In genomic region chr16:89972854-89973487, GRCm38 (mm10) we compare ENCODE assay signal across 12 mouse cellular contexts.
DNase-seq lines count a peak whose midpoint lies in the region; ATAC-seq and TF ChIP-seq lines count a peak whose summit lies in the region.
"Had no signal": no experiment of that assay in that cellular context is flagged by ENCODE, and none has a peak within 500 bp of the region (broad histone marks: within the 10 kb centered on the region; RNA-seq: fewer than 3 reads in every experiment).

No protein-coding gene starts in this region.

- TF ChIP-seq CTCF in thymus, adult 2 months (IDR thresholded peaks at IDR 0.05; ENCODE audit: borderline replicate concordance, control insufficient read depth, extremely low read depth, insufficient read depth, low read length, poor library complexity): no peak
- TF ChIP-seq CTCF in cerebellum, adult 2 months (IDR thresholded peaks at IDR 0.05; ENCODE audit: borderline replicate concordance, insufficient read depth, low read depth, low read length): no peak

- H3K4me1 ChIP-seq in thymus, adult 2 months (replicated peaks; ENCODE audit: control insufficient read depth, insufficient read depth, low read length): peaks cover 24% of the 10 kb centered on the region
- no peaks in the 10 kb centered on the region for H3K4me1 ChIP-seq in stomach, embryonic 15.5 days
- peaks cover 10% of the 10 kb centered on the region for H3K4me1 ChIP-seq in cerebellum, adult 2 months (ENCODE audit: control insufficient read depth, insufficient read depth, low read length)
- H3K4me1 ChIP-seq in intestine, embryonic 15.5 days (replicated peaks): no peaks in the 10 kb centered on the region; the same call in 1 of the 2 replicates
- H3K4me1 ChIP-seq: heart, embryonic 10.5 days had no signal

- DNase-seq in thymus, postnatal 0 days (ENCODE audit: low spot score): peak; percentile 52
- DNase-seq in thymus, adult 2 months: no peak
- DNase-seq in NIH3T3 (ENCODE audit: low read depth): peak; percentile 83
- peak; percentile 91 for DNase-seq in gonadal fat pad, adult 2 months (ENCODE audit: low read depth)
- no peak for DNase-seq in cerebellum, adult 2 months
- no peak for DNase-seq in lung, postnatal 25 days (ENCODE audit: low spot score)
- DNase-seq: kidney, postnatal 4 days; liver, postnatal 0 days had no signal

- H3K9me3 ChIP-seq in stomach, embryonic 15.5 days: no peaks in the 10 kb centered on the region
- no peaks in the 10 kb centered on the region for H3K9me3 ChIP-seq in intestine, embryonic 15.5 days
- H3K9me3 ChIP-seq: heart, embryonic 10.5 days had no signal

- no peak overlapping the region for H3K27ac ChIP-seq in thymus, adult 2 months (ENCODE audit: control insufficient read depth, insufficient read depth, low read length)
- peak overlapping the region; percentile 41; the same call in 1 of the 2 replicates for H3K27ac ChIP-seq in stomach, embryonic 15.5 days
- H3K27ac ChIP-seq in cerebellum, adult 2 months (ENCODE audit: insufficient read depth, low read length): no peak overlapping the region
- no peak overlapping the region for H3K27ac ChIP-seq in intestine, embryonic 15.5 days
- H3K27ac ChIP-seq: heart, embryonic 10.5 days; hindbrain, embryonic 14.5 days had no signal

- no peak for ATAC-seq in stomach, embryonic 15.5 days (ENCODE audit: insufficient read depth, low FRiP score, low read depth)
- no peak for ATAC-seq in intestine, embryonic 15.5 days
- ATAC-seq: liver, postnatal 0 days had no signal

- H3K4me2 ChIP-seq in stomach, embryonic 15.5 days: no peak overlapping the region
- no peak overlapping the region for H3K4me2 ChIP-seq in intestine, embryonic 15.5 days (replicated peaks)
- H3K4me2 ChIP-seq: hindbrain, embryonic 14.5 days had no signal

- H3K36me3 ChIP-seq in thymus, adult 2 months (ENCODE audit: control insufficient read depth, insufficient read depth, low read length): no peaks in the 10 kb centered on the region
- no peaks in the 10 kb centered on the region for H3K36me3 ChIP-seq in stomach, embryonic 15.5 days
- H3K36me3 ChIP-seq in intestine, embryonic 15.5 days: no peaks in the 10 kb centered on the region
- H3K36me3 ChIP-seq: heart, embryonic 10.5 days had no signal

- no peak for TF ChIP-seq POLR2A in thymus, adult 2 months (IDR thresholded peaks at IDR 0.05; ENCODE audit: control insufficient read depth, extremely low read depth, insufficient read depth, low read length, poor library complexity)
- no peak for TF ChIP-seq POLR2A in cerebellum, adult 2 months (IDR thresholded peaks at IDR 0.05; ENCODE audit: borderline replicate concordance, insufficient read depth, low read length)

- H3K9ac ChIP-seq in stomach, embryonic 15.5 days: no peak overlapping the region
- H3K9ac ChIP-seq in intestine, embryonic 15.5 days: no peak overlapping the region
- H3K9ac ChIP-seq: hindbrain, embryonic 14.5 days; liver, postnatal 0 days had no signal

- H3K4me3 ChIP-seq in thymus, adult 2 months (ENCODE audit: control insufficient read depth, insufficient read depth, low read length): no peak overlapping the region
- no peak overlapping the region for H3K4me3 ChIP-seq in stomach, embryonic 15.5 days (replicated peaks)
- no peak overlapping the region for H3K4me3 ChIP-seq in cerebellum, adult 2 months (replicated peaks; ENCODE audit: insufficient read depth, low read depth, low read length)
- H3K4me3 ChIP-seq in intestine, embryonic 15.5 days (replicated peaks): no peak overlapping the region
- H3K4me3 ChIP-seq: heart, embryonic 10.5 days had no signal

- 19% methylated on average over 15 of the region's 15 CpGs for WGBS in thymus, adult 2 months
- WGBS in stomach, embryonic 15.5 days: 84% methylated on average over 15 of the region's 15 CpGs
- 92% methylated on average over 15 of the region's 15 CpGs for WGBS in cerebellum, adult 2 months
- WGBS in intestine, embryonic 15.5 days: 90% methylated on average over 15 of the region's 15 CpGs

- no peaks in the 10 kb centered on the region for H3K27me3 ChIP-seq in thymus, adult 2 months (ENCODE audit: control insufficient read depth, insufficient read depth, low read length)
- H3K27me3 ChIP-seq in stomach, embryonic 15.5 days (replicated peaks): no peaks in the 10 kb centered on the region
- no peaks in the 10 kb centered on the region for H3K27me3 ChIP-seq in cerebellum, adult 2 months (ENCODE audit: control insufficient read depth, insufficient read depth, low read length)
- no peaks in the 10 kb centered on the region for H3K27me3 ChIP-seq in intestine, embryonic 15.5 days (replicated peaks)

Comparison
In these comparisons a context has a peak if more than half of its experiments do, and no peak if none do; other contexts are left out.
1. DNase-seq: peak in thymus, postnatal 0 days (single experiment), NIH3T3 (single experiment) and gonadal fat pad, adult 2 months (single experiment); none in thymus, adult 2 months (single experiment), cerebellum, adult 2 months (0 of 2) and lung, postnatal 25 days (single experiment).